Comparison of ENCODE assay signal across 9 mouse cellular contexts in the genomic region with DNA sequence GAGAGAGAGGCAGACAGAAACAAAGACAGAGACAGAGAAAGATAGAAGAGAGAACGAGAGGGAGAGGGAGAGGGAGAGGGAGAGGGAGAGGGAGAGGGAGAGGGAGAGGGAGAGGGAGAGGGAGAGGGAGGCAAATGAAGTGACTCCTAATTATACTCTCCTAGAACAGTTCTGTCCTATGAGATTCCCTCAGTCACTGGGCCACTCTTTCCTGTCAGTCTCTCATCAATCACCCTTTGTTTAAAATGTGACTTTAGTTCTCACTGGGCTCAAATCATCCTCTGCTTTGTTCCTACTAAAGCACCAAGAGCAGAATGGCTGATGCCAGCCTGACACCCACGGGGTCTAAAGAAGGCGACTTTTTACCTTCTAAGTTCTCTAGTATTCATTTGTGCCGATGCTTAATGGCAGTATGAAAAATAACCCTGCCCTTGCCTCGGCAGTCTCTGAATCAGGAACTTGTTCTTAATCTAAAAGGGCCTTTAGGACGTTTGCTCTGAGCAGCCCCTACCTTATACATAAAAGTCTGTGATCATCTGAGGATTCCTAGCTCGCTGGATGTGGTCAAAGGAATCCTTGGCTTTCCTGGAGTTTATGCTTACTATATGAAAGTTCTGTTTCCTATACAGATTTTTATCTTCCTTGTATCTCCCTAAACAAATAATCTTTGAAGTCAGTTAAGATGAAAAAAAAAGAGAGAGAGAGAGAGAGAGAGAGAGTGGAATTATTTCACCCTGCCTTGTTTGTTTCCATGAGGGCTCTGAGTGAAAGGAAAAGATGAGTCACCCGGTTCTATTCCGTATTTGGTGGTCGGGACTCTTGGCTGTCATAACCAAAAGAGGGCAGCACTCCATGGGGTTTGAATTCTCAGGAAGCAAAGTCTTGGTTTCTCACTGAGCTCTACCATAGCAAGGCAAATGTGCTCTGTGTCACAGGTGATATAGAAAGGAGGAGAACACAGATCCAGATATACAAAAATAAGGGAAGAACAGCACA. TPM values are rescaled to one million over a fixed set of nuclear protein-coding genes. Genes with fewer than 3 reads are reported as not detected.
DNase-seq lines count a peak whose midpoint lies in the region; ATAC-seq and TF ChIP-seq lines count a peak whose summit lies in the region.
"Had no signal": no experiment of that assay in that cellular context is flagged by ENCODE, and none has a peak within 500 bp of the region (broad histone marks: within the 10 kb centered on the region; RNA-seq: fewer than 3 reads in every experiment).

No protein-coding gene starts in this region.

- TF ChIP-seq POLR2A in lung, adult 2 months (IDR thresholded peaks at IDR 0.05; ENCODE audit: borderline replicate concordance, extremely low read depth, low read depth, low read length) = no peak

- H3K9me3 ChIP-seq in forebrain, postnatal 0 days (ENCODE audit: low read length) = no peaks in the 10 kb centered on the region
- H3K9me3 ChIP-seq: embryonic facial prominence, embryonic 12.5 days had no signal

- no peaks in the 10 kb centered on the region for H3K27me3 ChIP-seq in forebrain, postnatal 0 days (ENCODE audit: insufficient read depth, low read length)
- H3K27me3 ChIP-seq: embryonic facial prominence, embryonic 12.5 days had no signal

- intact Hi-C loops in heart, postnatal 25 days (cut with DNase I) = loop anchor here (5.0 to 10.0 kb wide), 4 partner anchors 155 to 513 kb away; a partner anchor contains a TSS

- peak; percentile 67 for TF ChIP-seq CTCF in forebrain, postnatal 0 days (IDR thresholded peaks at IDR 0.05; ENCODE audit: low read depth)
- TF ChIP-seq CTCF in lung, adult 2 months (IDR thresholded peaks at IDR 0.05; ENCODE audit: insufficient read depth, low read length) = no peak

- no peak overlapping the region for H3K4me2 ChIP-seq in forebrain, postnatal 0 days (ENCODE audit: low read depth)
- H3K4me2 ChIP-seq: embryonic facial prominence, embryonic 12.5 days had no signal

- no peaks in the 10 kb centered on the region for H3K36me3 ChIP-seq in forebrain, postnatal 0 days (ENCODE audit: insufficient read depth)
- H3K36me3 ChIP-seq: embryonic facial prominence, embryonic 12.5 days had no signal

- H3K4me1 ChIP-seq in forebrain, postnatal 0 days (ENCODE audit: insufficient read depth) = no peaks in the 10 kb centered on the region
- H3K4me1 ChIP-seq in lung, adult 2 months (ENCODE audit: control insufficient read depth, insufficient read depth, low read length) = peaks cover 12% of the 10 kb centered on the region

- ATAC-seq in forebrain, postnatal 0 days = peak; percentile 76

- no peak overlapping the region for H3K4me3 ChIP-seq in forebrain, postnatal 0 days (ENCODE audit: low read depth, low read length)
- H3K4me3 ChIP-seq in lung, adult 2 months (replicated peaks; ENCODE audit: extremely low read depth, low read depth, low read length) = no peak overlapping the region
- H3K4me3 ChIP-seq: embryonic facial prominence, embryonic 12.5 days had no signal

- 34% methylated on average over 10 of the region's 10 CpGs for WGBS in forebrain, postnatal 0 days
- 9% methylated on average over 9 of the region's 10 CpGs for WGBS in lung, adult 2 months

- H3K27ac ChIP-seq in forebrain, postnatal 0 days (ENCODE audit: low read depth, low read length) = no peak overlapping the region
- H3K27ac ChIP-seq: embryonic facial prominence, embryonic 12.5 days had no signal

- peak; percentile 84 for DNase-seq in CD4-positive, CD25-positive, alpha-beta regulatory T cell, adult 2 months (ENCODE audit: low read depth, low spot score)
- DNase-seq in ZHBTc4 (ENCODE audit: low read depth, low spot score) = peak; percentile 6
- peak; percentile 73 for DNase-seq in forebrain, postnatal 0 days
- DNase-seq in heart, postnatal 25 days (ENCODE audit: low spot score) = peak; percentile 36
- DNase-seq in kidney, postnatal 25 days = peak; percentile 71
- peak; percentile 19 for DNase-seq in lung, adult 2 months
- DNase-seq in ovary, postnatal 36 days (ENCODE audit: low spot score) = peak; percentile 15
- no peak for DNase-seq in cerebellum, adult 8-10 months

- no peak overlapping the region for H3K9ac ChIP-seq in forebrain, postnatal 0 days
- H3K9ac ChIP-seq: embryonic facial prominence, embryonic 12.5 days had no signal

RNA-seq across cellular contexts. Expression of a gene that starts 20.2 kb away (rescaled TPM):
- 0.43 and 0.46 TPM in 2 replicates for total RNA-seq in forebrain, postnatal 0 days (2014; rRNA removed)
- 0.11 and 0.21 TPM in 2 replicates for polyA plus RNA-seq in forebrain, postnatal 0 days (2015; fragmentation: Nextera tagmentation; extraction: Ambion mirVana)
- under 1 TPM; 0.03 to 0.05 TPM for total RNA-seq in heart, postnatal 25 days (2021)
- 0.03 and 0.06 TPM in 2 replicates for polyA plus RNA-seq in lung, adult 2 months (2012; rRNA removed)
